Mouse (Mus musculus): Measurements from ENCODE around the gene Ina. TPM values are rescaled to one million over a fixed set of nuclear protein-coding genes. Genes with fewer than 3 reads are reported as not detected.
"Not testable (repeated sequence)": the region's sequence is repeated elsewhere in the genome, so short reads cannot be mapped to it uniquely, and the experiment has no call there.

Gene Ina
- total and polyA plus RNA-seq, 3 experiments = 0.11 TPM; not detected in 2

DNA sequence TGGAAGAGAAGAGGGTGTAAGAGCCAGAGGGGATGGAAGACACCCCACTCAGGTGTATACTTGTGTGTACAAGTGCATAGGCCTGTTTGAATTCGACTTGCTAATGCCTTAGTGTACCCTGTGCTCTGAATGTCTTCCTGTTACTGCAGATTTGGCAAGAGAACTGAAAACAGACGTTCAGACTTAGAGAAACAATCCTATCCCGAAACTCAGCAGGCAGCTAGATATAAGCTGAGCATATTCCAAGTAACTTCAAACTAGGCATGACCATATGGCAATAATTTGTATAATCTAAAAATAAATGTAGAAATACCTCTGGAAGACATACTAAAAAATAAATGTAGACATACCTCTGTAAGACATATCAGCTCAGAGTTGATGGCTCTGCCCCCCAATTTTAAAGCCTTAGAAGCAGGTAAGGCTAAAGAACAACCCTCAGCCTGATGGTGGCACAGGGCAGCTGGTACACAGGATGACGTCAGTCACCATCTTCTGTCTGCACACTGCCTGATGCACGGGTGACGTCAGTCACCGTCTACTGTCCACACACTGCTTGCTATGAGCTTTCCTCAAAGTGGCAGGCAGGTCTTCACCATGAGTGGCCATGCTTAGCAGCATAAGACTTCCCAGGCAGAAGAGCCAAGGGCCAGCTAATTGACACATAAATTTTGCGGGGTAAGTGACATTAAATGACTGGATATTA is 16.2 kb upstream of the Ina start:
- Histone ChIP-seq H3K4me3 (ENCODE audit: low read depth, low read length) (no peak overlapping the region), H3K4me1 (ENCODE audit: insufficient read depth, low read depth, low read length) (peaks cover 23% of the 10 kb centered on the region), H3K27me3 (ENCODE audit: insufficient read depth, low read length) (peaks cover 9% of the 10 kb centered on the region; the same call in 1 of the 2 replicates), H3K9me3 (replicated peaks) (no peaks in the 10 kb centered on the region), H3K36me3 (replicated peaks) (no peaks in the 10 kb centered on the region)
- no peak for TF ChIP-seq CTCF (IDR thresholded peaks at IDR 0.05; ENCODE audit: low read depth, low read length)
- no peak for TF ChIP-seq GATA1 (IDR thresholded peaks at IDR 0.05; ENCODE audit: borderline replicate concordance, low read length)
- TF ChIP-seq TAL1 (conservative IDR thresholded peaks at IDR 0.05; ENCODE audit: low read depth, low read length) = no peak
- TF ChIP-seq GATA2 (IDR thresholded peaks at IDR 0.05; ENCODE audit: borderline replicate concordance, low read depth, low read length) = no peak
- no peak for TF ChIP-seq POLR2AphosphoS5 (IDR thresholded peaks at IDR 0.05; ENCODE audit: insufficient replicate concordance, low read depth, low read length)
- DNase-seq (ENCODE audit: low spot score) (no peak), ATAC-seq (ENCODE audit: extremely low read depth, insufficient number of reproducible peaks, low FRiP score, poor library complexity, severe bottlenecking) (no peak)

DNA sequence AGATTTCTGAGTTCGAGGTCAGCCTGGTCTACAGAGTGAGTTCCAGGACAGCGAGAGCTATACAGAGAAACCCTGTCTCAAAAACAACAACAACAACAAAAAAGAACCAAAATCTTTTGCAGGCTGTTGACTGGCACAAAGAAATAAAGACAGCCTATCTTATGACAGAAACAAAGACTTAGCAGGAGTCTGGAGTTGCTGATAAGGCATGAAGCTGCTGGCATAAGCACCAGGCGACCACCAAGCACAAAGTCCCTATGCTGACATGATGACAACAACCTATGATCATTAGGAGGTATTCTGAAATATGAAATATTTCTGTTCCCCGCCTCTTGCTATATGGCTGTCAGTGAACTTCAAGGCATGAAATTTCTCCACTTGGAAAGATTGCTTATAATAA is 15.5 kb upstream of the Ina start:
- DNase-seq (ENCODE audit: low spot score) = no peak
- H3K36me3 ChIP-seq (replicated peaks) = no peaks in the 10 kb centered on the region
- H3K4me1 ChIP-seq (ENCODE audit: insufficient read depth, low read depth, low read length) = peaks cover 28% of the 10 kb centered on the region
- TF ChIP-seq POLR2AphosphoS5 (IDR thresholded peaks at IDR 0.05; ENCODE audit: insufficient replicate concordance, low read depth, low read length) (no peak), GATA2 (IDR thresholded peaks at IDR 0.05; ENCODE audit: borderline replicate concordance, low read depth, low read length) (no peak), CTCF (IDR thresholded peaks at IDR 0.05; ENCODE audit: low read depth, low read length) (no peak), TAL1 (conservative IDR thresholded peaks at IDR 0.05; ENCODE audit: low read depth, low read length) (peak; percentile 28), GATA1 (IDR thresholded peaks at IDR 0.05; ENCODE audit: borderline replicate concordance, low read length) (no peak)
- no peak for ATAC-seq (ENCODE audit: extremely low read depth, insufficient number of reproducible peaks, low FRiP score, poor library complexity, severe bottlenecking)
- H3K9me3 ChIP-seq (replicated peaks) = no peaks in the 10 kb centered on the region
- H3K27me3 ChIP-seq (ENCODE audit: insufficient read depth, low read length) = peaks cover 9% of the 10 kb centered on the region; the same call in 1 of the 2 replicates
- H3K4me3 ChIP-seq (ENCODE audit: low read depth, low read length) = no peak overlapping the region

DNA sequence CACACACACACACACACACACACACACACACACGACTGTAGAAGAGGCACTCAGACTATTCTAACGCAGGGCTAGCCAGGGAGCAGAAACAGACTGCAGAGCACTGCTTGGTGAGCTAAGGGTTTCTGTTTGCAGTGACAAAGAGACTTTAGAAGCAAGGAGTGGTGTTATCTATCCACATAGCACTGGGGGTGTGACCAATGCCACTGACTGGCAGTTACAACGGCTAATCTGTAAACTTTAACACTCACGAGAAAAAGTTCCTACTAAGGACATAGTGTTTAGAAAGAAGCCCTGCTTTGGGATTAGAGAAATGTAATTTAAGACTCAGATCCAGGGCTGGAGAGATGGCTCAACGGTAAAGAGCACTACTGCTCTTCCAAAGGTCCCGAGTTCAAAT is 14.7 kb upstream of the Ina start:
- Histone ChIP-seq H3K27me3 (ENCODE audit: insufficient read depth, low read length) (peaks cover 7% of the 10 kb centered on the region; the same call in 1 of the 2 replicates), H3K4me3 (ENCODE audit: low read depth, low read length) (no peak overlapping the region; the same call in 1 of the 2 replicates), H3K9me3 (replicated peaks) (no peaks in the 10 kb centered on the region), H3K36me3 (replicated peaks) (no peaks in the 10 kb centered on the region), H3K4me1 (ENCODE audit: insufficient read depth, low read depth, low read length) (peaks cover 27% of the 10 kb centered on the region)
- no peak for TF ChIP-seq GATA1 (IDR thresholded peaks at IDR 0.05; ENCODE audit: borderline replicate concordance, low read length)
- TF ChIP-seq POLR2AphosphoS5 (IDR thresholded peaks at IDR 0.05; ENCODE audit: insufficient replicate concordance, low read depth, low read length) = no peak
- TF ChIP-seq TAL1 (conservative IDR thresholded peaks at IDR 0.05; ENCODE audit: low read depth, low read length) = no peak
- no peak for TF ChIP-seq GATA2 (IDR thresholded peaks at IDR 0.05; ENCODE audit: borderline replicate concordance, low read depth, low read length)
- TF ChIP-seq CTCF (IDR thresholded peaks at IDR 0.05; ENCODE audit: low read depth, low read length) = no peak
- ATAC-seq (ENCODE audit: extremely low read depth, insufficient number of reproducible peaks, low FRiP score, poor library complexity, severe bottlenecking) (peak; percentile 22; the same call in 1 of the 2 replicates), DNase-seq (ENCODE audit: low spot score) (no peak)

DNA sequence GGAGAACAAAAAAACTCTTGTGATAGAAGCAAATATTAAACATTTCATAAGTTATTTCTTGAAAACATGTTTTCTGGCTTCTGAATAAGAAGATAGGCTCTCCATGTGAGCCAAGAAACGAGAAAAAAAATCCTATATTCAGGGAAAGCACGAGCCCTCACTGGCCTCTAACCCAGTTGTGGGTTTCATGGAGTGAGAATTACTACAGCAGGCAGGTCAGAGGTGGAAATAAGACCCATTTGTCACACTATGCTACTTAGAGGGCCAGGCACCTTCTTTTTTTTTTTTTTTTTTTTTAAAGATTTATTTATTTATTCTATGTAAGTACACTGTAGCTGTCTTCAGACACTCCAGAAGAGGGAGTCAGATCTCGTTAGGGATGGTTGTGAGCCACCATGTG is 14.1 kb upstream of the Ina start:
- not testable (repeated sequence) for H3K9me3 ChIP-seq (replicated peaks); H3K4me3 ChIP-seq (ENCODE audit: low read depth, low read length); H3K36me3 ChIP-seq (replicated peaks); DNase-seq (ENCODE audit: low spot score); ATAC-seq (ENCODE audit: extremely low read depth, insufficient number of reproducible peaks, low FRiP score, poor library complexity, severe bottlenecking); H3K27me3 ChIP-seq (ENCODE audit: insufficient read depth, low read length)
- peaks cover 30% of the 10 kb centered on the region for H3K4me1 ChIP-seq (ENCODE audit: insufficient read depth, low read depth, low read length)

DNA sequence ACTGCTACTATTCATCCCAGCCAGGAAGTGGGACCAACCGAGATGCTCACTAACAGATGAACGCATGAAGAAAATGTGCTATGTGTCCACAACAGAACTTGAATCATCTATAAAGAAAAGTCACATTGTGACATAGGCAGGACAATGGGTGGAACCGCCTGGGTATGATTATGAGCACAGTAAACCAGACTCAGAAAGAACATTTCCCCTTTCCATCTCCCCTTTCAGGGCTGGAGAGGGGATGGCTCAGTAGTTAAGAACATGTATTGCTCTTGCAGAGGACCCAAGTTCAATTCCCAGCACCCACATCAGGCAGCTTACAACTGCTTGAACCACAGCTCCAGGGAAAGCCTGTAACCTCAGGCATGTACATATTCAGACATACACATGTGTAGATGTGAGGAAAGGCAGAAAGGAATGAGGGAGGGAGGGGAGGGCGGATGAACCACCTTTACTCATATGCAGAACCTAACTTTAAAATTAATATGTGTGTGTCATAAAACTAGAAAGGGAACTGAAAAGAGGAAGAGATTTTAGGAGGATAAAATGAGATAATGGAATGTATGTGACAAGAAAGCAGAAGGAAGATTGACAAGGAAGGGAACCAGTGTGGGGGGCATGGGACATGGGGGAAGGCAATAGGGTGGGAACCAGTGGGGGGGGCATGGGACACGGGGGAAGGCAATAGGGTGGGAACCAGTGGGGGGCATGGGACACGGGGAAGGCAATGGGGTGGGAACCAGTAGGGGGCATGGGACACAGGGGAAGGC is 10.6 kb upstream of the Ina start:
- H3K27me3 ChIP-seq (ENCODE audit: insufficient read depth, low read length) = peaks cover 10% of the 10 kb centered on the region
- no peak for TF ChIP-seq POLR2AphosphoS5 (IDR thresholded peaks at IDR 0.05; ENCODE audit: insufficient replicate concordance, low read depth, low read length)
- TF ChIP-seq GATA1 (IDR thresholded peaks at IDR 0.05; ENCODE audit: borderline replicate concordance, low read length) = no peak
- TF ChIP-seq GATA2 (IDR thresholded peaks at IDR 0.05; ENCODE audit: borderline replicate concordance, low read depth, low read length) = no peak
- ATAC-seq (ENCODE audit: extremely low read depth, insufficient number of reproducible peaks, low FRiP score, poor library complexity, severe bottlenecking) (no peak), DNase-seq (ENCODE audit: low spot score) (no peak)
- no peak overlapping the region for H3K4me3 ChIP-seq (ENCODE audit: low read depth, low read length)
- H3K9me3 ChIP-seq (replicated peaks) = peaks cover 4% of the 10 kb centered on the region
- no peaks in the 10 kb centered on the region for H3K36me3 ChIP-seq (replicated peaks)
- peaks cover 21% of the 10 kb centered on the region for H3K4me1 ChIP-seq (ENCODE audit: insufficient read depth, low read depth, low read length)

- no peak for ATAC-seq (ENCODE audit: extremely low read depth, insufficient number of reproducible peaks, low FRiP score, poor library complexity, severe bottlenecking)
- TF ChIP-seq POLR2AphosphoS5 (IDR thresholded peaks at IDR 0.05; ENCODE audit: insufficient replicate concordance, low read depth, low read length) (no peak), TAL1 (conservative IDR thresholded peaks at IDR 0.05; ENCODE audit: low read depth, low read length) (no peak), GATA2 (IDR thresholded peaks at IDR 0.05; ENCODE audit: borderline replicate concordance, low read depth, low read length) (no peak), CTCF (IDR thresholded peaks at IDR 0.05; ENCODE audit: low read depth, low read length) (no peak), GATA1 (IDR thresholded peaks at IDR 0.05; ENCODE audit: borderline replicate concordance, low read length) (no peak)
- Histone ChIP-seq H3K36me3 (replicated peaks) (no peaks in the 10 kb centered on the region), H3K4me1 (ENCODE audit: insufficient read depth, low read depth, low read length) (peaks cover 11% of the 10 kb centered on the region), H3K9me3 (replicated peaks) (peaks cover 4% of the 10 kb centered on the region), H3K27me3 (ENCODE audit: insufficient read depth, low read length) (peaks cover 10% of the 10 kb centered on the region), H3K4me3 (ENCODE audit: low read depth, low read length) (no peak overlapping the region)
- DNase-seq (ENCODE audit: low spot score) = no peak
Observed at GRCm38 (mm10) chr19:47005873-47006272, 8.6 kb upstream of the Ina start.

Measured in G1E (cell line).